Mouse (Mus musculus): ENCODE data around the gene Foxc2. TPM values are rescaled to one million over a fixed set of nuclear protein-coding genes. Genes with fewer than 3 reads are reported as not detected.

The Foxc2 gene
- polyA plus RNA-seq, 1 experiment from 2014 or later = 14.8 TPM

GRCm38 (mm10) chr8:121081398-121081797 is 34.6 kb upstream of the Foxc2 start:
- Histone ChIP-seq H3K9me3 (no peaks in the 10 kb centered on the region), H3K4me1 (peaks cover 40% of the 10 kb centered on the region), H3K27me3 (ENCODE audit: insufficient read depth, poor library complexity, severe bottlenecking) (peaks cover 99% of the 10 kb centered on the region), H3K4me3 (peak overlapping the region; percentile 80; the same call in 1 of the 2 replicates), H3K27ac (peak overlapping the region; percentile 74; the same call in 1 of the 2 replicates), H3K36me3 (no peaks in the 10 kb centered on the region; the same call in 1 of the 2 replicates)
- no peak for DNase-seq (ENCODE audit: low spot score)
- 3% methylated on average over 7 of the region's 7 CpGs for whole genome bisulfite sequencing

GRCm38 (mm10) chr8:121082218-121083092 is 33.5 kb upstream of the Foxc2 start:
- Histone ChIP-seq H3K27me3 (ENCODE audit: insufficient read depth, poor library complexity, severe bottlenecking) (peaks cover 99% of the 10 kb centered on the region), H3K4me1 (peaks cover 40% of the 10 kb centered on the region), H3K9me3 (no peaks in the 10 kb centered on the region), H3K36me3 (no peaks in the 10 kb centered on the region; the same call in 1 of the 2 replicates), H3K4me3 (peak overlapping the region; percentile 80), H3K27ac (peak overlapping the region; percentile 82)
- under 1% methylated on average over 56 of the region's 57 CpGs for whole genome bisulfite sequencing
- no peak for DNase-seq (ENCODE audit: low spot score)

- Histone ChIP-seq H3K36me3 (no peaks in the 10 kb centered on the region; the same call in 1 of the 2 replicates), H3K4me3 (peak overlapping the region; percentile 80), H3K27ac (peak overlapping the region; percentile 82), H3K4me1 (peaks cover 40% of the 10 kb centered on the region), H3K9me3 (no peaks in the 10 kb centered on the region), H3K27me3 (ENCODE audit: insufficient read depth, poor library complexity, severe bottlenecking) (peaks cover 98% of the 10 kb centered on the region)
- under 1% methylated on average over 88 of the region's 89 CpGs for WGBS
- no peak for DNase-seq (ENCODE audit: low spot score)
Measured at GRCm38 (mm10) chr8:121083093-121083935, 32.7 kb upstream of the Foxc2 start.

GRCm38 (mm10) chr8:121083936-121084209 is 32.1 kb upstream of the Foxc2 start:
- Histone ChIP-seq H3K36me3 (no peaks in the 10 kb centered on the region; the same call in 1 of the 2 replicates), H3K27me3 (ENCODE audit: insufficient read depth, poor library complexity, severe bottlenecking) (peaks cover 98% of the 10 kb centered on the region), H3K4me1 (peaks cover 40% of the 10 kb centered on the region), H3K4me3 (peak overlapping the region; percentile 80), H3K27ac (peak overlapping the region; percentile 82), H3K9me3 (no peaks in the 10 kb centered on the region)
- DNase-seq (ENCODE audit: low spot score) = no peak
- under 1% methylated on average over 16 of the region's 27 CpGs for WGBS

GRCm38 (mm10) chr8:121084210-121084951 is 31.6 kb upstream of the Foxc2 start, which contains the start of gene Foxf1:
Foxf1 (plus strand) TSS chr8:121084386.
- H3K27ac ChIP-seq = peak within 1 kb of the TSS; percentile 82
- no peaks in the 10 kb centered on the region for H3K9me3 ChIP-seq
- WGBS = under 1% methylated on average over 51 of the region's 83 CpGs
- H3K27me3 ChIP-seq (ENCODE audit: insufficient read depth, poor library complexity, severe bottlenecking) = peaks cover 98% of the 10 kb centered on the region
- H3K4me3 ChIP-seq = peak within 1 kb of the TSS; percentile 80
- no peak for DNase-seq (ENCODE audit: low spot score)
- no peaks in the 10 kb centered on the region; the same call in 1 of the 2 replicates for H3K36me3 ChIP-seq
- H3K4me1 ChIP-seq = peaks cover 44% of the 10 kb centered on the region

GRCm38 (mm10) chr8:121085011-121085410 is 31.0 kb upstream of the Foxc2 start:
- Histone ChIP-seq H3K4me3 (peak overlapping the region; percentile 80), H3K27ac (peak overlapping the region; percentile 82), H3K9me3 (no peaks in the 10 kb centered on the region), H3K4me1 (peaks cover 50% of the 10 kb centered on the region), H3K27me3 (ENCODE audit: insufficient read depth, poor library complexity, severe bottlenecking) (peaks cover 98% of the 10 kb centered on the region), H3K36me3 (no peaks in the 10 kb centered on the region; the same call in 1 of the 2 replicates)
- under 1% methylated on average over 30 of the region's 30 CpGs for whole genome bisulfite sequencing
- DNase-seq (ENCODE audit: low spot score) = no peak

- peak overlapping the region; percentile 68; the same call in 1 of the 2 replicates for H3K27ac ChIP-seq
- WGBS = 47% methylated on average over 3 of the region's 3 CpGs
- H3K27me3 ChIP-seq (ENCODE audit: insufficient read depth, poor library complexity, severe bottlenecking) = peaks cover 98% of the 10 kb centered on the region
- no peaks in the 10 kb centered on the region; the same call in 1 of the 2 replicates for H3K36me3 ChIP-seq
- H3K4me1 ChIP-seq = peaks cover 51% of the 10 kb centered on the region
- DNase-seq (ENCODE audit: low spot score) = no peak
- no peaks in the 10 kb centered on the region for H3K9me3 ChIP-seq
- peak overlapping the region; percentile 80 for H3K4me3 ChIP-seq
Measured at GRCm38 (mm10) chr8:121085561-121085960, 30.4 kb upstream of the Foxc2 start.

- no peak for DNase-seq (ENCODE audit: low spot score)
Measured at GRCm38 (mm10) chr8:121086004-121086900, 29.7 kb upstream of the Foxc2 start.

GRCm38 (mm10) chr8:121088281-121088680 is 27.7 kb upstream of the Foxc2 start:
- 7% methylated on average over 8 of the region's 8 CpGs for WGBS
- H3K9me3 ChIP-seq = no peaks in the 10 kb centered on the region
- DNase-seq (ENCODE audit: low spot score) = no peak
- no peak overlapping the region for H3K27ac ChIP-seq
- H3K27me3 ChIP-seq (ENCODE audit: insufficient read depth, poor library complexity, severe bottlenecking) = peaks cover 96% of the 10 kb centered on the region
- no peaks in the 10 kb centered on the region; the same call in 1 of the 2 replicates for H3K36me3 ChIP-seq
- peak overlapping the region; percentile 46; the same call in 1 of the 2 replicates for H3K4me3 ChIP-seq
- peaks cover 51% of the 10 kb centered on the region for H3K4me1 ChIP-seq

More at GRCm38 (mm10) chr8:121086004-121086900, 29.7 kb upstream of the Foxc2 start:
- WGBS = 17% methylated on average over 19 of the region's 19 CpGs
- Histone ChIP-seq H3K36me3 (no peaks in the 10 kb centered on the region; the same call in 1 of the 2 replicates), H3K27ac (peak overlapping the region; percentile 68; the same call in 1 of the 2 replicates), H3K4me3 (peak overlapping the region; percentile 80), H3K9me3 (no peaks in the 10 kb centered on the region), H3K4me1 (peaks cover 53% of the 10 kb centered on the region), H3K27me3 (ENCODE audit: insufficient read depth, poor library complexity, severe bottlenecking) (peaks cover 98% of the 10 kb centered on the region)

- H3K4me3 ChIP-seq = peak overlapping the region; percentile 46
- 4% methylated on average over 40 of the region's 40 CpGs for WGBS
- no peaks in the 10 kb centered on the region; the same call in 1 of the 2 replicates for H3K36me3 ChIP-seq
- no peaks in the 10 kb centered on the region for H3K9me3 ChIP-seq
- peaks cover 96% of the 10 kb centered on the region for H3K27me3 ChIP-seq (ENCODE audit: insufficient read depth, poor library complexity, severe bottlenecking)
- peak overlapping the region; percentile 17; the same call in 1 of the 2 replicates for H3K27ac ChIP-seq
- DNase-seq (ENCODE audit: low spot score) = no peak
- H3K4me1 ChIP-seq = peaks cover 43% of the 10 kb centered on the region
Measured at GRCm38 (mm10) chr8:121088871-121089630, 26.9 kb upstream of the Foxc2 start.

Measured in heart, embryonic 10.5 days (tissue).